Mouse (Mus musculus) myocyte (in vitro differentiated cells): Measurements from ENCODE around the gene Pcyox1.

Source experiments
- CEBPB ChIP-seq: IDR thresholded peaks from 2 replicates; pipeline ENCODE4 v1.6.1; 2011; ENCODE audit warnings: mild to moderate bottlenecking, moderate library complexity; ENCODE audit not compliant: poor library complexity, insufficient read depth, severe bottlenecking
- E2F4 ChIP-seq: IDR thresholded peaks from one replicate; pipeline ENCODE4 v1.6.1; 2011; ENCODE audit warnings: mild to moderate bottlenecking, control low read depth, moderate library complexity; ENCODE audit not compliant: insufficient read depth
- MAX ChIP-seq: IDR thresholded peaks from one replicate; pipeline ENCODE4 v1.6.1; 2011; ENCODE audit warnings: low read depth, mild to moderate bottlenecking, control low read depth
- MYOD1 ChIP-seq, 3 experiments: IDR thresholded peaks; one replicate each; pipeline ENCODE4 v1.6.1; 2011; ENCODE audit warnings: control low read depth in 2 of 3, low read depth in 2 of 3, mild to moderate bottlenecking in 2 of 3, moderate library complexity in 1 of 3; ENCODE audit not compliant: insufficient read length in 2 of 3, control insufficient read depth in 1 of 3
- MYOG ChIP-seq, 3 experiments: IDR thresholded peaks; one replicate each; pipeline ENCODE4 v1.6.1; 2011; ENCODE audit warnings: control low read depth in 2 of 3, low read depth in 2 of 3, mild to moderate bottlenecking in 2 of 3; ENCODE audit not compliant: insufficient read length in 2 of 3, control insufficient read depth in 1 of 3, insufficient read depth in 1 of 3
- POLR2A ChIP-seq: IDR thresholded peaks from one replicate; pipeline ENCODE4 v1.6.1; 2011; ENCODE audit warnings: low read depth, mild to moderate bottlenecking, control low read depth, moderate library complexity; ENCODE audit not compliant: insufficient read length
- POLR2AphosphoS2 ChIP-seq: IDR thresholded peaks from one replicate; pipeline ENCODE4 v1.6.1; 2011; ENCODE audit warnings: low read depth, control low read depth; ENCODE audit not compliant: insufficient read length
- REST ChIP-seq: IDR thresholded peaks from one replicate; pipeline ENCODE4 v1.6.1; 2011; ENCODE audit warnings: mild to moderate bottlenecking, control low read depth, moderate library complexity; ENCODE audit not compliant: insufficient read depth, insufficient read length
- SRF ChIP-seq: IDR thresholded peaks from one replicate; pipeline ENCODE4 v1.6.1; 2011; ENCODE audit warnings: low read depth; ENCODE audit not compliant: control insufficient read depth, insufficient read length
- TCF12 ChIP-seq: IDR thresholded peaks from one replicate; pipeline ENCODE4 v1.6.1; 2011; ENCODE audit warnings: mild to moderate bottlenecking, control low read depth; ENCODE audit not compliant: poor library complexity, insufficient read depth, severe bottlenecking
- TCF3 ChIP-seq: IDR thresholded peaks from one replicate; pipeline ENCODE4 v1.6.1; 2011; ENCODE audit warnings: low read depth, control low read depth; ENCODE audit not compliant: insufficient read length
- USF1 ChIP-seq: IDR thresholded peaks from one replicate; pipeline ENCODE4 v1.6.1; 2011; ENCODE audit warnings: low read depth, mild to moderate bottlenecking, control low read depth, moderate library complexity

DNA sequence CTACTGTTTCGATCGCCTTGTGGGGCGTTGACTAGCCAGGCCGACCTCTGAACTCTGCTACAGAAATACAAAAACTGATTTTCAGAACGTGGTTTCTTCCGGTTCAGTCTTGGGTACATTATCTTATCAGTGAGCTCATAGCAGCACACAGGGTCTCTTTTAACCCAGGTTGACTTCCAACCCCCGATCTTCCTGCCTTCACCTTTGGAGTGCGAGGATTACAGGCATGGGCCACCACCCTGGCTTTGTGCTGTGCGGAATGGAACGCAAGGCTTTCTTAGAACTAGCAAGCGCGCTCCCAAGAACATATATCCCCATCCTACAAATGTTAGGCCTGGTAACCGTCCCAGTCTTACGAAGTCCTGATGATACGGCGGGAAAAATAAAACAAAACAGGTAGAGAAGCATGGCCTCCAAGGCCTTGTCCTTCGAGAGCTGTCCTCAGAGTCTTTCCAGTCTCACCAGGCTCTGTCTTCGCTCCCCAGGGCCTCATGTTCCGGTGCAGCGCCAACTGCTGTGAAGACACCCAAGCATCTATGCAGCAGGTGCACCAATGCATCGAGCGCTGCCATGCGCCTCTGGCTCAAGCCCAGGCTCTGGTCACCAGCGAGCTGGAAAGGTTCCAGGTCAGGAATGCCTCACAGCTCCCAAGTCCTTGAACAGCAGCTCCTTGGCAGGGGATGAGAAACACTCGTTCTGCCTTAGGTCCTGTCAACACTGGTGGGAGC, 30.7 kb downstream of the Pcyox1 start:
- TF ChIP-seq POLR2A (no peak), CEBPB (no peak), MYOG (IDR thresholded peaks at IDR 0.05; ENCODE audit: control insufficient read depth in 1 of 3, insufficient read depth in 1 of 3, insufficient read length in 2 of 3, low read depth in 2 of 3) (peak in 1 of 3 experiments; percentile 32), POLR2AphosphoS2 (no peak), E2F4 (no peak), TCF3 (no peak), USF1 (no peak), TCF12 (no peak), MYOD1 (IDR thresholded peaks at IDR 0.05; ENCODE audit: control insufficient read depth in 1 of 3, insufficient read length in 2 of 3, low read depth in 2 of 3) (peak in 1 of 3 experiments; percentile 34), MAX (no peak), SRF (no peak), REST (no peak)
